Mouse (Mus musculus): Measurements from ENCODE around the gene Mafk. TPM values are rescaled to one million over a fixed set of nuclear protein-coding genes. Genes with fewer than 3 reads are reported as not detected.
A peak's percentile ranks its signal among the peaks of the same experiment; 100 is the strongest.

Gene Mafk
- total and polyA plus RNA-seq, 3 experiments = 16.4 to 24.1 (median 23.6) TPM

DNA sequence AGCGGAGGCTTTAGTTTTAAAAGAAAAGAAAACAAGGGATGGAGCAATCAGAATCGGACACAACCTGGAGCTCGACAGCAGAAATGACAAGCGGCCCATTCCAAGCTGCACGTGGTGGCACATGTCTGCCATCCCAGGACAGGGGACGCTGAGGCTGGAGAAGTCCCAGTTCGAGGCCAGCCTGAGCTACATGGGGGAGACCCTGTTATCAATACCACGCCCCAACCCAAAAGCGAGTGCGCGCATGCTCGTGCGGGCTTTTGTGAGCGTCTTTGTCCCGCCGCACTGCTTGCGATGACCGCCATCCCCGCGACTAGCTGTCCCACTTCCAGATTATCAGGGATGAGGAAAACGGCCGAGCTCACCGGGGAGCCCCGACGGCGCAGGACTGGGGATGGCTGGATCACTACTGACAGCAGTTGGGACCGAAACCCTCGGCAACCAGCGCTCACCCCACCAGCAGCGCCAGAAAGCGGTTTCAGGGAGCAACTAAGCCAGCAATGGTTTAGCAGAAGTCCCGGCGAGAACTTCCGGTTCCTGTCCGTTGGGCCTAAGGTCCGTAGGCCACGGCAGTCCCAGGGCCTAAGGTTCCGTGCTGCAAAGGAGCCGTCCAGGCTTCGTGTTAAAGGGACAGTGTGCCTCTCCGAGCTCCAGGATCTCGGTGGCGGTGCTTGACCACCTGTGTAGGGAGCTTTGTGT lies 35.2 kb downstream of the Mafk start, which contains the start of the genes Gm26938 and Psmg3:
Gm26938 (minus strand) TSS at position 51 of the 699 bp plus-strand sequence.
Psmg3 (minus strand) TSS at position 529 of the 699 bp plus-strand sequence.
- peaks cover 30 to 39% of the 10 kb centered on the region in 2 experiments for H3K36me3 ChIP-seq (replicated peaks in 1 of 2; ENCODE audit: control insufficient read depth in 1 of 2, insufficient read depth in 1 of 2, low read length in 1 of 2)
- H3K4me1 ChIP-seq (ENCODE audit: control insufficient read depth in 1 of 2, insufficient read depth in 2 of 2) = peaks cover 2 to 27% of the 10 kb centered on the region in 2 experiments; a peak in 2 of 4 replicates
- H3K27me3 ChIP-seq (replicated peaks) = no peaks in the 10 kb centered on the region
- TF ChIP-seq MAZ (IDR thresholded peaks at IDR 0.05; ENCODE audit: low read depth, low read length) = peak; percentile 64; the same call in 1 of the 2 replicates
- TF ChIP-seq RAD21 (IDR thresholded peaks at IDR 0.05; ENCODE audit: low read depth, low read length) = no peak
- no peak for TF ChIP-seq CHD1 (IDR thresholded peaks at IDR 0.05; ENCODE audit: low read depth, low read length)
- no peak for TF ChIP-seq JUN (IDR thresholded peaks at IDR 0.05; ENCODE audit: insufficient read depth, low read depth, low read length)
- TF ChIP-seq UBTF (IDR thresholded peaks at IDR 0.05; ENCODE audit: low read depth, low read length) = peak; percentile 91
- TF ChIP-seq CTCF (conservative IDR thresholded peaks at IDR 0.05 in 1 of 2, IDR thresholded peaks at IDR 0.05 in 1 of 2; ENCODE audit: low read depth in 2 of 2, low read length in 2 of 2) = no peak
- no peak for TF ChIP-seq ZC3H11A (IDR thresholded peaks at IDR 0.05; ENCODE audit: low read depth, low read length)
- TF ChIP-seq JUND (conservative IDR thresholded peaks at IDR 0.05; ENCODE audit: low read depth, low read length) = no peak
- peak; percentile 43; the same call in 1 of the 2 replicates for TF ChIP-seq GABPA (IDR thresholded peaks at IDR 0.05; ENCODE audit: insufficient replicate concordance, low read depth, low read length)
- no peak for TF ChIP-seq ZKSCAN1 (IDR thresholded peaks at IDR 0.05; ENCODE audit: borderline replicate concordance, low read depth, low read length)
- peak; percentile 70 for TF ChIP-seq NRF1 (IDR thresholded peaks at IDR 0.05; ENCODE audit: low read depth, low read length)
- TF ChIP-seq ZMIZ1 (IDR thresholded peaks at IDR 0.05; ENCODE audit: low read depth, low read length) = peak; percentile 85
- TF ChIP-seq SMC3 (IDR thresholded peaks at IDR 0.05; ENCODE audit: low read depth, low read length) = no peak
- TF ChIP-seq MAX (IDR thresholded peaks at IDR 0.05; ENCODE audit: low read length) = peak; percentile 76
- TF ChIP-seq SIN3A (IDR thresholded peaks at IDR 0.05; ENCODE audit: low read length) = peak; percentile 97
- peak; percentile 91; the same call in 1 of the 2 replicates for TF ChIP-seq KAT2A (IDR thresholded peaks at IDR 0.05; ENCODE audit: insufficient replicate concordance, low read length)
- peak; percentile 79; the same call in 1 of the 2 replicates for TF ChIP-seq POLR2AphosphoS2 (IDR thresholded peaks at IDR 0.05; ENCODE audit: low read depth, low read length)
- TF ChIP-seq POLR2A (IDR thresholded peaks at IDR 0.05; ENCODE audit: low read depth, low read length) = peak; percentile 89
- TF ChIP-seq MYC (IDR thresholded peaks at IDR 0.05; ENCODE audit: low read depth, low read length) = peak; percentile 51; the same call in 1 of the 2 replicates
- no peak for TF ChIP-seq ETS1 (conservative IDR thresholded peaks at IDR 0.05; ENCODE audit: low read depth, low read length)
- no peak for TF ChIP-seq USF1 (IDR thresholded peaks at IDR 0.05; ENCODE audit: low read depth, low read length)
- no peak for TF ChIP-seq EP300 (IDR thresholded peaks at IDR 0.05; ENCODE audit: low read length)
- TF ChIP-seq PAX5 (IDR thresholded peaks at IDR 0.05; ENCODE audit: low read length) = no peak
- peak; percentile 92 for TF ChIP-seq TBP (conservative IDR thresholded peaks at IDR 0.05; ENCODE audit: low read depth, low read length)
- TF ChIP-seq USF2 (conservative IDR thresholded peaks at IDR 0.05; ENCODE audit: low read depth, low read length) = no peak
- no peak for TF ChIP-seq ZNF384 (IDR thresholded peaks at IDR 0.05; ENCODE audit: low read depth, low read length)
- TF ChIP-seq MAFK (IDR thresholded peaks at IDR 0.05; ENCODE audit: insufficient replicate concordance, low read length) = no peak
- peak; percentile 73 for TF ChIP-seq RCOR1 (conservative IDR thresholded peaks at IDR 0.05; ENCODE audit: low read depth, low read length)
- TF ChIP-seq CHD2 (IDR thresholded peaks at IDR 0.05; ENCODE audit: low read length) = peak; percentile 66; the same call in 1 of the 2 replicates
- peak; percentile 95 for TF ChIP-seq NELFE (IDR thresholded peaks at IDR 0.05; ENCODE audit: low read depth, low read length)
- TF ChIP-seq BHLHE40 (IDR thresholded peaks at IDR 0.05; ENCODE audit: low read depth, low read length) = peak; percentile 3
- peak; percentile 80 for TF ChIP-seq MEF2A (IDR thresholded peaks at IDR 0.05; ENCODE audit: borderline replicate concordance, low read depth, low read length)
- TF ChIP-seq TCF12 (IDR thresholded peaks at IDR 0.05; ENCODE audit: low read depth, low read length) = peak; percentile 96
- peak; percentile 73 for TF ChIP-seq IRF4 (IDR thresholded peaks at IDR 0.05; ENCODE audit: low read depth, low read length)
- peak; percentile 92 for TF ChIP-seq ELF1 (IDR thresholded peaks at IDR 0.05; ENCODE audit: low read depth, low read length)
- peak; percentile 82 for TF ChIP-seq MXI1 (IDR thresholded peaks at IDR 0.05; ENCODE audit: low read depth, low read length)
- no peak for TF ChIP-seq E2F4 (IDR thresholded peaks at IDR 0.05; ENCODE audit: insufficient replicate concordance, low read depth, low read length)
- peak; percentile 97 for TF ChIP-seq HCFC1 (IDR thresholded peaks at IDR 0.05; ENCODE audit: low read depth, low read length)
- H3K4me2 ChIP-seq (ENCODE audit: insufficient read depth, low read depth, poor library complexity, severe bottlenecking) = peak within 1 kb of the TSS; percentile 92
- in situ Hi-C loops (cut with MboI; ENCODE audit: low pct_ligation_motif_present, low pct_unique_long_range_greater_than_20kb, low sequenced_read_pairs) (loop anchor here (25.0 kb wide), 1 partner anchor 461 kb away; no protein-coding TSS in a partner anchor), dilution Hi-C loops (cut with MboI; ENCODE audit: extremely low pct_ligation_motif_present, extremely low pct_unique_long_range_greater_than_20kb, low sequenced_read_pairs) (no loop called here)
- H3K9ac ChIP-seq (ENCODE audit: insufficient read depth, low read depth) = peak within 1 kb of the TSS; percentile 75
- H3K27ac ChIP-seq (ENCODE audit: insufficient read depth, low read depth) = peak within 1 kb of the TSS; percentile 39
- H3K79me2 ChIP-seq (replicated peaks; ENCODE audit: control insufficient read depth, extremely low read depth, insufficient read depth, poor library complexity, severe bottlenecking) = peaks cover 13% of the 10 kb centered on the region
- peak within 1 kb of the TSS; percentile 71 to 98 (median 94) for H3K4me3 ChIP-seq (replicated peaks in 1 of 3; ENCODE audit: low read depth in 2 of 3, low read length in 2 of 3, poor library complexity in 1 of 3)
- peak; percentile 87 for DNase-seq (ENCODE audit: extremely low read depth)
- peaks cover 2% of the 10 kb centered on the region for H3K9me3 ChIP-seq (replicated peaks; ENCODE audit: low read length)
